Mouse (Mus musculus): ENCODE measurements around the gene Leprot. TPM values are rescaled to one million over a fixed set of nuclear protein-coding genes. Genes with fewer than 3 reads are reported as not detected.

The Leprot gene
- polyA plus RNA-seq, 1 experiment from 2014 or later: 66.2 TPM

DNA sequence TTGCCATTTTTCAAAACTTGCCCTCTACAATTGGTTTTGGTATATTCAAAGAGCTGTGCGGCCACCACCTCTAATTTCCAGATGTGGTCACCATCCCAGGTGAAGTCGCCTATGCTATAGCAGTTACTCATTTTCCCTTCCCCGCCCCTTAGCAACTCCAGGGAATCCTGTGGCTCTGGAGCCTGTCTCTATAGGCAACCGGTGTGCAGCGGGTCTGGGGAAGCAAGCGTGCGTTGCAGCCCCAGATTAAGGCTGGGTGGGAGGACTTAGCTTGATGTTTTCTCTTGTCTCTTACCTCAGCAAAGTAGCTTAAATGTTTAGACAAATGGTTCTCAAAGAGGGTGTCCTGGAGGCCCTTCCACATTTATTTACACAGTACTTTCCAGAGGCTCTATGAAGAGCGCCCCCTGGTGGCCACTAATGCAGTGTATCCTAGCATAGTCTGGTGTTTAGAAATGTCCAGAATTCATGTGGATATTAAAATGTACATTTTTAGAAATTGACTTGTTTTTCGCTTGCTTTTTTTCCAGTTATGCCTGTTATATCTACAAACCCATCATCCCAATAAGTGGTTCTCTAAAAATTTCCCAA is 16.7 kb downstream of the Leprot start:
- H3K27me3 ChIP-seq: no peaks in the 10 kb centered on the region
- DNase-seq (ENCODE audit: low read depth, low spot score): no peak
- ChIA-PET CTCF (interaction anchor here (0.7 to 1.3 kb wide), 2 partner anchors 12 to 56 kb away, joined by 3 to 4 read pairs; no protein-coding TSS in a partner anchor), POLR2A (no interaction called here)
- in situ Hi-C loops (cut with MboI; ENCODE audit: low pct_unique_long_range_greater_than_20kb): loop anchor here (10.0 kb wide), 1 partner anchor 331 kb away; no protein-coding TSS in a partner anchor
- ATAC-seq: no peak
- peak; percentile 73 for TF ChIP-seq CTCF (IDR thresholded peaks at IDR 0.05)

DNA sequence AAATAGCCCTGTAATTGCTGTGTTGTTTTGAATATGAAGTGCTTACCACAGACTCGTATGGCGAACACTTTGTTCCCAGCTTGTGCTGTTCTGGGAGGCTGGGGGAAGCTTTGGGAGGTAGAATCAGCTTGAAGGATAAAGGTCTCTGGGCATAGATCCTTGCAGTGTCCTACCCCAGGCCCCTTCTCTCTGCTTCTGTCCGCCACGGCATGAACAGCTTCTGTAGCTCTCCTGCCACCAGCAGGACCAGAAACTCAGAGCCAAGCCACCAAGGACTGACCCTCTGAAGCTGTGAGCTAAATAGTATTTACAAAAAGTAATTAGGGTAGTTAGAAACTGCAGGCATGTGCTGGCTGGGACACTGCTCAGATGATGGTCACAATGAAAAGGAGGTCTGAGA is 17.2 kb downstream of the Leprot start:
- ChIA-PET CTCF (interaction anchor here (1.3 kb wide), 1 partner anchor 12 kb away, joined by 4 read pairs; no protein-coding TSS in a partner anchor), POLR2A (no interaction called here)
- DNase-seq (ENCODE audit: low read depth, low spot score) (no peak), ATAC-seq (no peak)
- TF ChIP-seq CTCF (IDR thresholded peaks at IDR 0.05): no peak
- no peaks in the 10 kb centered on the region for H3K27me3 ChIP-seq
- in situ Hi-C loops (cut with MboI; ENCODE audit: low pct_unique_long_range_greater_than_20kb): loop anchor here (10.0 kb wide), 1 partner anchor 330 kb away; no protein-coding TSS in a partner anchor

DNA sequence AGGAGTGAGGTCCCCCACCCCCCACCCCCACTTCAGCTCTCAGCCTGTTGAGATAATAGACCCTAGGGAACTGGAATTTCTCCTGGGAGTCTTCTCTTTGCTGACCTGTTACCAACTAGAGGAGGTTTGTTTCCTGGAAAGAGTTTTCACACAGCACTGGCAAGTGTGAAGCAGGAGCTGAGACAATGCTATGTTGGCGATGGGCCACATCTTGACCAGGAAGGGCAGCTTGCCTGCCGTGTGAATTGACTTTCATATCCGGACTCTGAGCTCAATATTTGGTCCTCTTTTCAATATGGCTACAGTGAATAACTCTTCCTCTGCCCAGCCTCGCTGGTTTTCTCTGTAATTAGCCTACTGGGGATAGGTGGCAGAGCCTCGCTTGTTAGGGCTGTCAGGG is 21.6 kb downstream of the Leprot start:
- POLR2A ChIA-PET: no interaction called here
- no peak for TF ChIP-seq CTCF (IDR thresholded peaks at IDR 0.05)
- DNase-seq (ENCODE audit: low read depth, low spot score) (no peak), ATAC-seq (no peak)
- H3K27me3 ChIP-seq: no peaks in the 10 kb centered on the region
- CTCF ChIA-PET: interaction anchor here (1.3 kb wide), 1 partner anchor 9 kb away, joined by 3 read pairs; no protein-coding TSS in a partner anchor
- in situ Hi-C loops (cut with MboI; ENCODE audit: low pct_unique_long_range_greater_than_20kb): loop anchor here (10.0 kb wide), 1 partner anchor 326 kb away; no protein-coding TSS in a partner anchor

DNA sequence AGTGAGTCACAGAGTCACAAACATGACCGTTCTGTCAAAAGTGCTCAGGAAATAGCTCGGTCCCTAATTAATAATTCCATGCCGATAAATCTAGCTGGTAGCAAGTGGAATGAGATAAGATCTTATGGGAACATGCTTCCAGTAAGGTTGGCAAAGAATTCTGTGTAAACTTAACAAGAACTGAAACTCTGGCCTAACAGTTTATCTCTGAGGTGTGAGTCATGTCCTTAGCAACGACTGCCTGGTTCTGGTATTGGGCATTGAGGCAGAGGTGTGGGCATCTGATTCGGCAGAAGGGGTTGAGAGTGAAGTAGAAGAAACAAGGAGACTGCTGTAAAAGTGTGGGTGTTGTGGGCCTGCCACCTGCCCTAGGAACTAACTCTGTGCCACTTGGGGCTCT is 22.3 kb downstream of the Leprot start:
- in situ Hi-C loops (cut with MboI; ENCODE audit: low pct_unique_long_range_greater_than_20kb): loop anchor here (10.0 kb wide), 1 partner anchor 325 kb away; no protein-coding TSS in a partner anchor
- TF ChIP-seq CTCF (IDR thresholded peaks at IDR 0.05): no peak
- ATAC-seq (no peak), DNase-seq (ENCODE audit: low read depth, low spot score) (no peak)
- CTCF ChIA-PET: no interaction called here
- POLR2A ChIA-PET: no interaction called here
- H3K27me3 ChIP-seq: no peaks in the 10 kb centered on the region

DNA sequence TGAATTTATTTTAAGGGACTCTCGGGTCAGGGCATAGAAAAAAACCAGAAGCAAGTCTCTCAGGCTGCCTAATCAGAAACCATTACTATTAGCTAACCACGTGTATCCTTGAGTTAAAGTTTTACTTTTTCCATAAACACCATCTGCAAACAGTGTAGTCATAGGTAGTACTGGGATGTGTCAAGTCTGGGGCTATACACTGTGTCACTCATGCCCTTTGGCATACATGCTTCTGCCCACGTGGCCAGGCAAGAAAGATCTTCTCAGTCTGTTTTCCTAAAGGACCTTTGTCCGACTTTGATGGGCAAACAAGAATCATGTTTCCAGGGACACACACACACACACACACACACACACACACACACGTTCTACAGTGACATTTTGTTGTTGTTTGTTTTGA is 27.3 kb downstream of the Leprot start:
- ATAC-seq (no peak), DNase-seq (ENCODE audit: low read depth, low spot score) (no peak)
- H3K27me3 ChIP-seq: no peaks in the 10 kb centered on the region
- TF ChIP-seq CTCF (IDR thresholded peaks at IDR 0.05): no peak
- in situ Hi-C loops (cut with MboI; ENCODE audit: low pct_unique_long_range_greater_than_20kb): no loop called here
- POLR2A ChIA-PET: no interaction called here
- CTCF ChIA-PET: no interaction called here

DNA sequence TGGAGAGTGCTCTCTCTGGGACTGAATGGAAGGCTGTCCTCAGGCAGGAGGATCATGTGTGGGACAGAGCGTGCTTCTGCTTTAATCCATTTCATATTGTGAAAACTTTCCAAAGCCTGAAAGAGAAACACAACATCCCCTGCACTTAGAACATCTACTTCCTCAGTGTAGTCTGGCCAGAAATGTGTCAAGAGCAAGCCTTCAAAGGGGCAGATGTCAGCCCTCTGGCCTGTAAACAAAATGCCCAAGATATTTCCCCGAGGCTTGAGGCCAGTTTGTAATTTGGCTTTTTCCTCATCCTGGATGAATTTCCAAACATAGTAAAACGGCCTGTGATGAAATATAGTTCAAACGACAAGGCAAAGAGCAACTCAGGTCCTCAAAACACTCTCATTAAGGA is 28.2 kb downstream of the Leprot start:
- ATAC-seq: no peak

DNA sequence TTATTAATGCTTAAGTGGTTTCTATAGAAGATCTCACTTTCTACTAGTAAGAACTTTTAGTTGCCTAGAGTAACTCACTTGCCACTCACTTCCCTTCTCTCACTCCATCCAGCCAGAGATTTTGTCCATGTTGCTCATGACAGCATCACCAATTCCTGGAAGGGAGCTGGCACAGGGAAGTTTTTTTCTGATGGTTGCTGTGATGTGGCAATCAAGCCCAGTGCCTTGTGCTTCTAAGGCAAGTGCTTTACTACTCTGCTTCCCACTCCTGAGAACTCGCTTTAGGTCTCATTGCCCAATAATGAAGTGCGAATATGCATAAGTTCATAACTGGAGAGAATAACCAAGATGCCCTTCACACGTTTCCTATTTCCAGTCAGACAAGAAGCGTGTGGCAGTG is 35.1 kb downstream of the Leprot start:
- ATAC-seq (no peak), DNase-seq (ENCODE audit: low read depth, low spot score) (no peak)
- POLR2A ChIA-PET: no interaction called here
- in situ Hi-C loops (cut with MboI; ENCODE audit: low pct_unique_long_range_greater_than_20kb): no loop called here
- H3K27me3 ChIP-seq: no peaks in the 10 kb centered on the region
- CTCF ChIA-PET: no interaction called here
- no peak for TF ChIP-seq CTCF (IDR thresholded peaks at IDR 0.05)

More for the DNA sequence above, 28.2 kb downstream of the Leprot start:
- no peak for DNase-seq (ENCODE audit: low read depth, low spot score)
- H3K27me3 ChIP-seq: no peaks in the 10 kb centered on the region
- in situ Hi-C loops (cut with MboI; ENCODE audit: low pct_unique_long_range_greater_than_20kb): no loop called here
- POLR2A ChIA-PET: no interaction called here
- no peak for TF ChIP-seq CTCF (IDR thresholded peaks at IDR 0.05)
- CTCF ChIA-PET: no interaction called here

DNA sequence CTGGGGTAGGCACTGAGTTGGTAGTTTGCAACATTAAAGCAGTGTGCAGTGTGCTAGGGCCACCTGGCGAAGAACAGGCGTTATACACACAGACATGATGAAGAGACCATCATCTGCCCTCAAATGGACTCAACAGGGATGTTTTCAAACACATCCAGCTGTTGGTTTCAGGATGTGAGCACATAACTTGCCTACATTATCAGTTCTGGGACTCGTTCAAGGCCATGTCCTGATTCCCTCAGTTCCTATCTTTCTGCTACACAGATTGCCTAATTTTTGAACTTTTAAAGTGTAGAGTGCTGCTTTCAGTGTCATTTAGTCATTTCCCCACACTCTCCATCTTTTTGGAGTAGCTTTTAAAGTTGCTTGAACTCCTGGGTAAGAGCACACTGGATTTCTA is 35.6 kb downstream of the Leprot start:
- in situ Hi-C loops (cut with MboI; ENCODE audit: low pct_unique_long_range_greater_than_20kb): no loop called here
- ChIA-PET POLR2A (no interaction called here), CTCF (no interaction called here)
- no peak for ATAC-seq
- H3K27me3 ChIP-seq: no peaks in the 10 kb centered on the region
- no peak for DNase-seq (ENCODE audit: low read depth, low spot score)
- TF ChIP-seq CTCF (IDR thresholded peaks at IDR 0.05): no peak

DNA sequence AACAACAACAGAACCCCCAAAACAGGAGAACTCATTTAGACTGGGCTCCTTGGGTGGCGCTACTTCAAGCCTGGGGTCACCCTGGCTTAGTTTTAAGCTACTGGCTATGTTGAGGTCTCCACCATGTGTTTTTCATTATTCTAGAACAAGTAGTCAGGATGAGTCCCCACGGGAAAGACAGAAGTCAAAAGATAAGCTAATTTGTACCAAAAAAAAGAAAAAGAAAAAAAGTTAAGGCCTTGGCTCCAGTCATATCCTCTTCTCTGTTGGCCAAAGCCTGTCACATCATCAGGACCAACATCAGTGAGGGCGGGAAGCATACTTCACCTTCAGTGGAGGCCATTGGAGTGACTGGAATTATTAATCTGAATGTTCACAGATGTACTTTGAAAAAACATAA is 37.3 kb downstream of the Leprot start:
- ChIA-PET POLR2A (no interaction called here), CTCF (no interaction called here)
- DNase-seq (ENCODE audit: low read depth, low spot score) (no peak), ATAC-seq (no peak)
- H3K27me3 ChIP-seq: no peaks in the 10 kb centered on the region
- no peak for TF ChIP-seq CTCF (IDR thresholded peaks at IDR 0.05)
- in situ Hi-C loops (cut with MboI; ENCODE audit: low pct_unique_long_range_greater_than_20kb): no loop called here

DNA sequence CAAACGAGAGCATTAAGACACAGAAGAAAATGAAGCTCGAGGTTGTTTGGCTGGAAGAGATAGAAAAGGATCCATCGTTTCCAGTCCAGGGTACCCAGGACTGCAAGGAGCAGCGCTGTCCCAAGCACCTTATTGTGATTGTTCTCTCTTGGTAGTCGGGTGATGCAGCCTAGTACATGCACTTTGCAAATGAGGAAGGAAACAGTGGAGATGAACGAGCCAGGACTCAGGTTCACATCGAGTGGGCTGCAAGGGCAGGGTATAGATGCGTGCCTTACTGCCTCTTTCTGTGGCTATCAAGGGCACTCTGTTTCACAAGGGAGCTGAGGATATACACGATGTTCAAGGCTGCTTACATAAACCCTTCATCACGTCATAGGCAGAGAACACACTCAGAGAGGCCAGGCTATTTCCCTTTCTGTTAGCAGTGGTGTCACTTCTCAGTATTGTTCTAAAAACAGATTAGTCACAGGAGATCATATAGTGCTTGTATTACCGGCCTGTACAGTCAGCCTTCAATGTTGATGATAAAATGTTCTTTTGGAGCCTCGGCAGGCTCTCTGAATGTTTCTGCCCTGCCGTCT is 38.8 kb downstream of the Leprot start:
- in situ Hi-C loops (cut with MboI; ENCODE audit: low pct_unique_long_range_greater_than_20kb): no loop called here
- POLR2A ChIA-PET: no interaction called here
- CTCF ChIA-PET: no interaction called here
- ATAC-seq (no peak), DNase-seq (ENCODE audit: low read depth, low spot score) (no peak)
- H3K27me3 ChIP-seq: no peaks in the 10 kb centered on the region
- TF ChIP-seq CTCF (IDR thresholded peaks at IDR 0.05): no peak

DNA sequence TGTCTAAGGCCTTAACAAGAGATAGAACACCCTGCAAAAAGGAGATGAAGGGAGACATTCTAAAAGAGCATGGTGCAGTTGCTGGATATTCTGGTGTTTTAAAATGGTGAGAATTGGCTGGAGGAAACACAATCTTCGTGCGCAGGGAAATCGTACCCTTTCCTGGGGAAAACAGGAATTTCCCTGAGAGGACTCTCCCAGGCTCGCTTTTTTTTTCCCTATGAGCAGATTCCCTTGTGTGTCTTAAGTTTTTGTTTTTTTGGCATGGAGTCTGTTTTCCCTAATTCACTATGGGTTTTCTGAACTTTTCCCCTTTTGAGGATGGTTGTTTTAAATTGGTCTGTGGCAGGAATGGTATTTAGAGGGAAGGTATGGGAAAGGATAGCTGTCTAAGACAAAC is 41.7 kb downstream of the Leprot start:
- CTCF ChIA-PET: no interaction called here

DNA sequence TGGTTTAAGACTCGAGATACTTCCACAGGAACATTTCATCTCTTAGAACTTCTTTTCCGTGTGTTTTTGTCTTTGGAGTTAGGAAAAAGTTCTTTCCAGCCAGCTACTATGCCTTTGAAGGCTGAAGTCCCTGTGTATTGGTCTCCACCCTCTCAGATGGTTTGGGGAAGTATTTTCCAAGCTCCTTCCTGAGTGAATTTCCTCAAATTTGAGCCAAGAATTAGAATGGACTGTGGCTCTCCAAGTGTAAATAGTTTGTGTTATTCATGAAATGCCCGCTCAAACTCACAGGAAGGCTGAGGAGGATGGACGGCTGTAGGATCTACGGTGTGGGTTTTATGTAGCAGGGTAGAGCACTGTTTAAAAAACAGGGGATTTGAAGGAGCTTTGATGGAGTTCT is 42.1 kb downstream of the Leprot start:
- DNase-seq (ENCODE audit: low read depth, low spot score) (no peak), ATAC-seq (no peak)
- H3K27me3 ChIP-seq: no peaks in the 10 kb centered on the region
- no peak for TF ChIP-seq CTCF (IDR thresholded peaks at IDR 0.05)
- in situ Hi-C loops (cut with MboI; ENCODE audit: low pct_unique_long_range_greater_than_20kb): no loop called here
- ChIA-PET POLR2A (no interaction called here), CTCF (no interaction called here)

More for the DNA sequence above, 41.7 kb downstream of the Leprot start:
- H3K27me3 ChIP-seq: no peaks in the 10 kb centered on the region
- in situ Hi-C loops (cut with MboI; ENCODE audit: low pct_unique_long_range_greater_than_20kb): no loop called here
- ATAC-seq: no peak
- POLR2A ChIA-PET: no interaction called here
- TF ChIP-seq CTCF (IDR thresholded peaks at IDR 0.05): no peak
- DNase-seq (ENCODE audit: low read depth, low spot score): no peak
